Mouse (Mus musculus): ENCODE measurements at regions not wholly inside any gene's neighbourhood (a gene's known extent, or its start where the extent isn't known, plus 50 kb on each side); places are given as distances from the start of the nearest gene placed in this dataset.

- Histone ChIP-seq H3K4me1 (replicated peaks) (no peaks in the 10 kb centered on the region), H3K27ac (replicated peaks) (no peak overlapping the region), H3K9me3 (replicated peaks) (no peaks in the 10 kb centered on the region), H3K4me2 (no peak overlapping the region), H3K36me3 (replicated peaks) (no peaks in the 10 kb centered on the region), H3K4me3 (replicated peaks) (no peak overlapping the region), H3K27me3 (no peaks in the 10 kb centered on the region), H3K9ac (no peak overlapping the region)
- WGBS (ENCODE audit: insufficient replicate concordance): 73% methylated on average over 8 of the region's 8 CpGs
- no peak for ATAC-seq (ENCODE audit: insufficient read depth)
These were observed 317.2 kb upstream of the Spred2 start for GRCm38 (mm10) chr11:19606943-19607342.

GRCm38 (mm10) chr11:19607941-19608340 lies 316.2 kb upstream of the Spred2 start:
- H3K9me3 ChIP-seq (replicated peaks): no peaks in the 10 kb centered on the region
- no peaks in the 10 kb centered on the region for H3K4me1 ChIP-seq (replicated peaks)
- no peak overlapping the region for H3K27ac ChIP-seq (replicated peaks)
- no peaks in the 10 kb centered on the region for H3K36me3 ChIP-seq (replicated peaks)
- no peak overlapping the region for H3K4me3 ChIP-seq (replicated peaks)
- no peak for ATAC-seq (ENCODE audit: insufficient read depth)
- no peak overlapping the region for H3K9ac ChIP-seq
- no peak overlapping the region for H3K4me2 ChIP-seq
- H3K27me3 ChIP-seq: no peaks in the 10 kb centered on the region

DNA sequence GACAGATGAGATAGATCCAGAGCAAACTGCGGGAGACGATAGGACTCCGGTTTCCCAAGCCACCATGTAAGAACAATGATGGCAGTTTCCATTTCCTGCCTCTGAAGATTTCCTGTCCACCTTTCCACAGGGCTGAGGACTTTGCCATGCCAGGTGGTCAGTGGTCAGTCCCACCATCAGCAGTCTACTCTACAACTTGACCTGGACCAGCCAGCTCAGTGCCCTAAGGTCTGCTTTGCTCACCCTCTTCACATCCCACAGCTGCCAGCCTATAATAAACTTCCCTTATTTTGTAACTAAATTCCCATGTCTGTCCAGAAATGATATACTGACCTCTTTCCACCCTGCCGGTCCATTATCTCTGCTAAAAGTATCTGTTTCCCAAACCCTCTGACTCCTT lies 315.7 kb upstream of the Spred2 start:
- Histone ChIP-seq H3K9me3 (replicated peaks) (no peaks in the 10 kb centered on the region), H3K27me3 (no peaks in the 10 kb centered on the region), H3K4me3 (replicated peaks) (no peak overlapping the region), H3K4me1 (replicated peaks) (no peaks in the 10 kb centered on the region), H3K4me2 (no peak overlapping the region), H3K36me3 (replicated peaks) (no peaks in the 10 kb centered on the region), H3K27ac (replicated peaks) (no peak overlapping the region), H3K9ac (no peak overlapping the region)
- no peak for ATAC-seq (ENCODE audit: insufficient read depth)
- 66% methylated on average over 4 of the region's 4 CpGs for WGBS (ENCODE audit: insufficient replicate concordance)

DNA sequence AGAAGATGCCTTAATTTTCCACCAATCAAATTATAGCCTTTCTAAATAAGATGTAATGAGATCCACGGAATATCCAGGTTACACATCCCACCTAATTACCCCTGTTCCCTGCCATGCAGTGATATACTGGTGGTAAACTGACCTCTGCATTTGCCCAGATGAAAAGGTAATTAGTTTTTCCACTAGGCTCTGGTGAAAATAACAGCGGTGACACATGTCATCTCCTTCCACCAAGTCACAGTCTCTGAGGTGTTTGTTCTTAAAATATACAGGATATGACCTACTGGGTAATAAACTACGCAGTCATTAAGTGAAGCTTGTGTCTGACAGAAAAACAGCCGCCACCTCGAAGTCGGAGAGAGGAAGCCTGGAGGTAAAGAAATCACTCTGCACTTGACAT lies 313.6 kb upstream of the Spred2 start:
- Histone ChIP-seq H3K27me3 (no peaks in the 10 kb centered on the region), H3K4me2 (no peak overlapping the region), H3K36me3 (replicated peaks) (no peaks in the 10 kb centered on the region), H3K9ac (no peak overlapping the region), H3K27ac (replicated peaks) (no peak overlapping the region), H3K4me3 (replicated peaks) (no peak overlapping the region), H3K4me1 (replicated peaks) (no peaks in the 10 kb centered on the region), H3K9me3 (replicated peaks) (no peaks in the 10 kb centered on the region)
- no peak for ATAC-seq (ENCODE audit: insufficient read depth)
- 56% methylated on average over 6 of the region's 6 CpGs for WGBS (ENCODE audit: insufficient replicate concordance)

- WGBS (ENCODE audit: insufficient replicate concordance): 60% methylated on average over 4 of the region's 4 CpGs
These were observed 313.0 kb upstream of the Spred2 start for GRCm38 (mm10) chr11:19611217-19611616.

GRCm38 (mm10) chr11:19616520-19616919 lies 307.7 kb upstream of the Spred2 start:
- no peak overlapping the region for H3K27ac ChIP-seq (replicated peaks)
- H3K36me3 ChIP-seq (replicated peaks): no peaks in the 10 kb centered on the region
- H3K4me2 ChIP-seq: no peak overlapping the region
- H3K9ac ChIP-seq: no peak overlapping the region
- no peaks in the 10 kb centered on the region for H3K27me3 ChIP-seq
- no peaks in the 10 kb centered on the region for H3K4me1 ChIP-seq (replicated peaks)
- 31% methylated on average over 4 of the region's 4 CpGs for WGBS (ENCODE audit: insufficient replicate concordance)
- no peak for ATAC-seq (ENCODE audit: insufficient read depth)
- no peaks in the 10 kb centered on the region for H3K9me3 ChIP-seq (replicated peaks)
- H3K4me3 ChIP-seq (replicated peaks): no peak overlapping the region

More at GRCm38 (mm10) chr11:19611217-19611616, 313.0 kb upstream of the Spred2 start:
- Histone ChIP-seq H3K4me1 (replicated peaks) (no peaks in the 10 kb centered on the region), H3K9me3 (replicated peaks) (no peaks in the 10 kb centered on the region), H3K4me3 (replicated peaks) (no peak overlapping the region), H3K36me3 (replicated peaks) (no peaks in the 10 kb centered on the region), H3K4me2 (no peak overlapping the region), H3K27me3 (no peaks in the 10 kb centered on the region), H3K27ac (replicated peaks) (no peak overlapping the region), H3K9ac (no peak overlapping the region)
- no peak for ATAC-seq (ENCODE audit: insufficient read depth)

DNA sequence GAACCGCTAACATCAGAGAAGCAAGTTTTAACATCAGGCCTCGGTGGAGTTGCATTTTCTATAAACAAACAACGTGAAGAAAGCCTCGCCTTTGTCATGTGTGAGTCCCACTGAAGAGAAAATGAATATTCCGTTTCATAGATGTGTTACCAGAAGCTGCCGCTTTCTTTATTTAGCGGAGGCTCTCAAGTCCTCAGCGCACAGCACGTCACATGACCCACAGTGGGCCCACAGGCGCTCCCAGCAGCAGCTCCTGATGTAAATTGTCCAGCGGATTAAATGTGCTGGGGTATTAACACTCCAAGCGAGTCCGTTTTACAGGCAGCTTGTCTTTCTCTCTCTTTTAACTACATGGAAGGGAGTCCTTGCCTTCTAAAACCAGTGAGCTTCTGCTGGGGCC lies 304.7 kb upstream of the Spred2 start:
- no peak overlapping the region for H3K4me2 ChIP-seq
- WGBS (ENCODE audit: insufficient replicate concordance): 73% methylated on average over 13 of the region's 13 CpGs
- no peak overlapping the region for H3K27ac ChIP-seq (replicated peaks)
- no peak overlapping the region for H3K9ac ChIP-seq
- H3K9me3 ChIP-seq (replicated peaks): no peaks in the 10 kb centered on the region
- H3K4me3 ChIP-seq (replicated peaks): no peak overlapping the region
- no peaks in the 10 kb centered on the region for H3K36me3 ChIP-seq (replicated peaks)
- no peaks in the 10 kb centered on the region for H3K4me1 ChIP-seq (replicated peaks)
- H3K27me3 ChIP-seq: no peaks in the 10 kb centered on the region
- no peak for ATAC-seq (ENCODE audit: insufficient read depth)

DNA sequence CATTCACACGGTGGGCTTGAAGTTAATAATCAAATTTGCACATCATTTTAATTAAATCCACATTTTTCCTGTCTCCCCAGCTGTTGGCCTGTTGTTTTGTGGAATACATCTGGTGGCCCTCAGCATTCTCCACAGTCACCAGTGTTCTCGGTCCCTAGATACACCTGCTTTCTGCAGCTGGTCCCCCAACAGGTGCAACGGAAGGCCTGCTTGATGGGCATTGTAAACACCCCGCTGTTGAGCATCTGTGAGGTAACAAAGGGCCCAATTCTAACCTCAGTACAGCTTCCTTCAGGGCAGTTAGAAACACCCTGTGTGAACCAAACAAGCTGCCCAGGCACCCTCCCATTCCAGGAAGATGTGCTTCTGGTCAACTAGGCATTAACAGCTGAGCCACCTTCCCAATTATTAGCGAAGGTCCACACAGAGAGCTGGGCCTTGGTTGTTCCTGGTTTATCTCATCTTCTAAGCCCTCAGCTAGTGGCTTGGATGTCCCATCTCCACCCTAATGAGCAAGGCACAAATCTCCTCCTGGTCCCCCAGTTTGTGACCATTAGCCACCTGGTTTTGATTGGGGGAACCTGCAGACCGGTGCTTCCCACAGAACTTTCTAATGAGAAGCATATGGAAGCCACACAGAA lies 293.0 kb upstream of the Spred2 start:
- Histone ChIP-seq H3K9ac (no peak overlapping the region), H3K4me2 (no peak overlapping the region), H3K36me3 (replicated peaks) (no peaks in the 10 kb centered on the region), H3K27me3 (no peaks in the 10 kb centered on the region), H3K9me3 (replicated peaks) (no peaks in the 10 kb centered on the region), H3K4me3 (replicated peaks) (no peak overlapping the region), H3K27ac (replicated peaks) (no peak overlapping the region), H3K4me1 (replicated peaks) (no peaks in the 10 kb centered on the region)
- 70% methylated on average over 6 of the region's 6 CpGs for WGBS (ENCODE audit: insufficient replicate concordance)
- no peak for ATAC-seq (ENCODE audit: insufficient read depth)

- Histone ChIP-seq H3K4me1 (replicated peaks) (no peaks in the 10 kb centered on the region), H3K4me2 (no peak overlapping the region), H3K9ac (no peak overlapping the region), H3K27ac (replicated peaks) (no peak overlapping the region), H3K9me3 (replicated peaks) (no peaks in the 10 kb centered on the region), H3K36me3 (replicated peaks) (no peaks in the 10 kb centered on the region), H3K4me3 (replicated peaks) (no peak overlapping the region), H3K27me3 (no peaks in the 10 kb centered on the region)
- 12% methylated on average over 5 of the region's 5 CpGs for WGBS (ENCODE audit: insufficient replicate concordance)
- ATAC-seq (ENCODE audit: insufficient read depth): no peak
These were observed 291.7 kb upstream of the Spred2 start for GRCm38 (mm10) chr11:19632477-19632876.

DNA sequence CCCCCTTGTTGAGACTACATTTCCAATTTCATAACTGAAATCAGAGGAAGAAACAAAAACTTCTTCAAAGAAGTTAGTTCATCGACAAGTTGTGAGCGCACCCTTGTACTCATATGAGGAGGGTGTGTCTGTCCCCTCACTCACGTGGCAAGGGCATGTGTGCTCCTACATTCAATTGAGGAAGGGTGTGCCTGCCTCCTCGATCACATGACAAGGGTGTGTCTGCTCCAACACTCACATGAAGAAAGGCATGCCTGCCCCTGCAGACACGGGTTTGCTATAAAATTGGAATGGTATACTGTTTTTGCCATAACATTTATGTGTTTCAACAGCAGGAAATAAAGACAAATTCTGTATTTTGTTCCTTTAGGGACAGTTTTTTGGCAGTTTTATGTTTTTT lies 290.6 kb upstream of the Spred2 start:
- ATAC-seq (ENCODE audit: insufficient read depth): no peak
- Histone ChIP-seq H3K36me3 (replicated peaks) (no peaks in the 10 kb centered on the region), H3K4me2 (no peak overlapping the region), H3K4me1 (replicated peaks) (no peaks in the 10 kb centered on the region), H3K4me3 (replicated peaks) (no peak overlapping the region), H3K9me3 (replicated peaks) (no peaks in the 10 kb centered on the region), H3K27me3 (no peaks in the 10 kb centered on the region), H3K27ac (replicated peaks) (no peak overlapping the region), H3K9ac (no peak overlapping the region)
- 49% methylated on average over 5 of the region's 5 CpGs for WGBS (ENCODE audit: insufficient replicate concordance)

GRCm38 (mm10) chr11:19641153-19641552 lies 283.0 kb upstream of the Spred2 start:
- no peak for ATAC-seq (ENCODE audit: insufficient read depth)

GRCm38 (mm10) chr11:19644116-19644795 lies 279.9 kb upstream of the Spred2 start:
- no peak overlapping the region for H3K4me3 ChIP-seq (replicated peaks)
- WGBS (ENCODE audit: insufficient replicate concordance): 44% methylated on average over 7 of the region's 7 CpGs
- H3K9me3 ChIP-seq (replicated peaks): no peaks in the 10 kb centered on the region
- H3K27ac ChIP-seq (replicated peaks): no peak overlapping the region
- ATAC-seq (ENCODE audit: insufficient read depth): no peak
- H3K4me2 ChIP-seq: no peak overlapping the region
- no peaks in the 10 kb centered on the region for H3K4me1 ChIP-seq (replicated peaks)
- no peaks in the 10 kb centered on the region for H3K27me3 ChIP-seq
- no peaks in the 10 kb centered on the region for H3K36me3 ChIP-seq (replicated peaks)
- H3K9ac ChIP-seq: no peak overlapping the region

More at GRCm38 (mm10) chr11:19641153-19641552, 283.0 kb upstream of the Spred2 start:
- H3K27me3 ChIP-seq: no peaks in the 10 kb centered on the region
- no peak overlapping the region for H3K9ac ChIP-seq
- H3K4me3 ChIP-seq (replicated peaks): no peak overlapping the region
- 56% methylated on average over 8 of the region's 8 CpGs for WGBS (ENCODE audit: insufficient replicate concordance)
- H3K9me3 ChIP-seq (replicated peaks): no peaks in the 10 kb centered on the region
- H3K4me2 ChIP-seq: no peak overlapping the region
- no peaks in the 10 kb centered on the region for H3K36me3 ChIP-seq (replicated peaks)
- H3K4me1 ChIP-seq (replicated peaks): no peaks in the 10 kb centered on the region
- H3K27ac ChIP-seq (replicated peaks): no peak overlapping the region

Measured in liver, embryonic 15.5 days (tissue).